Comparison of ENCODE assay signal across 10 mouse cellular contexts in the genomic region with DNA sequence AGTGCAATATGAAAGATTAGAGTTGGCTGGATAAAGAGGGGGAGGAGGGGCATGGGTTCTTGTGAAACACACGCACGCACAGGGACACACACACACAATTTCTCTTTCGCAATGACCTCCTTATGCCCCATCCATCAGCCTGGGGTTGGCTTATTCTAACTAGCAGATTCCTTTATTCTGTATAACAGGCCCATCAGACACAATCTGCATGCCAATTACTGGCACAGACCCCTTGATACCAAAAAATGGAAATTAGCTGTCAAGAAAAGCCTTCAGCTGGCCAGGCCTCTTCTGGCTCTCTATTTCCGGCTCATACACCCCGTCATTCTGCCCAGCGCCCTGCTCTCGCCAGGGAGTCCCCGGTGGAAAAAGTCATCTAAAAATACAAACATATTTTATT. TPM values are rescaled to one million over a fixed set of nuclear protein-coding genes. Genes with fewer than 3 reads are reported as not detected.
DNase-seq lines count a peak whose midpoint lies in the region; ATAC-seq and TF ChIP-seq lines count a peak whose summit lies in the region.
"Had no signal": no experiment of that assay in that cellular context is flagged by ENCODE, and none has a peak within 500 bp of the region (broad histone marks: within the 10 kb centered on the region; RNA-seq: fewer than 3 reads in every experiment).

No protein-coding gene starts in this region.

- peak overlapping the region; percentile 87 for H3K27ac ChIP-seq in forebrain, embryonic 13.5 days
- peak overlapping the region; percentile 92 for H3K27ac ChIP-seq in lung, embryonic 16.5 days (ENCODE audit: low read length)
- H3K27ac ChIP-seq in midbrain, embryonic 16.5 days (ENCODE audit: low read length) = peak overlapping the region; percentile 62
- H3K27ac ChIP-seq in thymus, adult 2 months (ENCODE audit: control insufficient read depth, insufficient read depth, low read length) = no peak overlapping the region

- TF ChIP-seq POLR2A in thymus, adult 2 months (IDR thresholded peaks at IDR 0.05; ENCODE audit: control insufficient read depth, extremely low read depth, insufficient read depth, low read length, poor library complexity) = no peak

- peak overlapping the region; percentile 37 for H3K4me2 ChIP-seq in forebrain, embryonic 13.5 days
- 0 out of 2 replicates have a peak overlapping the region, but pooled peaks have one; percentile 2 for H3K4me2 ChIP-seq in lung, embryonic 16.5 days (ENCODE audit: low read depth, low read length)
- peak overlapping the region; percentile 29; the same call in 1 of the 2 replicates for H3K4me2 ChIP-seq in midbrain, embryonic 16.5 days (ENCODE audit: low read length)

- H3K9ac ChIP-seq in forebrain, embryonic 13.5 days = no peak overlapping the region
- H3K9ac ChIP-seq in lung, embryonic 16.5 days (ENCODE audit: low read length) = no peak overlapping the region
- H3K9ac ChIP-seq in midbrain, embryonic 16.5 days (ENCODE audit: low read depth, low read length) = no peak overlapping the region

- no peaks in the 10 kb centered on the region for H3K9me3 ChIP-seq in forebrain, embryonic 13.5 days (replicated peaks)
- H3K9me3 ChIP-seq in lung, embryonic 16.5 days (ENCODE audit: control insufficient read depth, low read length) = no peaks in the 10 kb centered on the region
- H3K9me3 ChIP-seq in midbrain, embryonic 16.5 days (replicated peaks; ENCODE audit: control insufficient read depth, low read length, poor library complexity, severe bottlenecking) = no peaks in the 10 kb centered on the region

- peak; percentile 86 for ATAC-seq in forebrain, embryonic 13.5 days
- ATAC-seq in lung, embryonic 16.5 days (ENCODE audit: low read depth) = peak; percentile 88
- peak; percentile 86 for ATAC-seq in midbrain, embryonic 16.5 days

- H3K4me3 ChIP-seq in forebrain, embryonic 13.5 days = no peak overlapping the region
- no peak overlapping the region for H3K4me3 ChIP-seq in lung, embryonic 16.5 days (ENCODE audit: low read length)
- H3K4me3 ChIP-seq in midbrain, embryonic 16.5 days (ENCODE audit: low read depth, low read length) = no peak overlapping the region
- no peak overlapping the region for H3K4me3 ChIP-seq in thymus, adult 2 months (ENCODE audit: control insufficient read depth, insufficient read depth, low read length)

- DNase-seq in embryo, embryonic 11 days = peak; percentile 41
- DNase-seq in embryo, embryonic 10 days (ENCODE audit: low spot score) = no peak
- DNase-seq in ovary, adult 18-20 months (ENCODE audit: low spot score) = no peak
- no peak for DNase-seq in thymus, adult 2 months
- no peak for DNase-seq in spleen, postnatal 14 days (ENCODE audit: low spot score in 2 of 2)
- DNase-seq: cerebellum, adult 11 months; kidney, adult 2 months had no signal

- no peaks in the 10 kb centered on the region for H3K36me3 ChIP-seq in forebrain, embryonic 13.5 days (ENCODE audit: poor library complexity, severe bottlenecking)
- H3K36me3 ChIP-seq in lung, embryonic 16.5 days (ENCODE audit: control insufficient read depth, insufficient read depth, low read length) = no peaks in the 10 kb centered on the region
- H3K36me3 ChIP-seq in midbrain, embryonic 16.5 days (ENCODE audit: control insufficient read depth, insufficient read depth, low read length) = no peaks in the 10 kb centered on the region
- no peaks in the 10 kb centered on the region for H3K36me3 ChIP-seq in thymus, adult 2 months (ENCODE audit: control insufficient read depth, insufficient read depth, low read length)

- H3K4me1 ChIP-seq in forebrain, embryonic 13.5 days = peaks cover 17% of the 10 kb centered on the region
- H3K4me1 ChIP-seq in lung, embryonic 16.5 days (replicated peaks; ENCODE audit: control insufficient read depth, insufficient read depth, low read length) = peaks cover 12% of the 10 kb centered on the region; the same call in 1 of the 2 replicates
- peaks cover 6% of the 10 kb centered on the region; the same call in 1 of the 2 replicates for H3K4me1 ChIP-seq in midbrain, embryonic 16.5 days (ENCODE audit: control insufficient read depth, insufficient read depth, low read length)
- H3K4me1 ChIP-seq in thymus, adult 2 months (replicated peaks; ENCODE audit: control insufficient read depth, insufficient read depth, low read length) = peaks cover 2% of the 10 kb centered on the region; the same call in 1 of the 2 replicates

- 17% methylated on average over 8 of the region's 8 CpGs for WGBS in forebrain, embryonic 13.5 days
- 61% methylated on average over 8 of the region's 8 CpGs for whole genome bisulfite sequencing in lung, embryonic 16.5 days
- 12% methylated on average over 8 of the region's 8 CpGs for WGBS in midbrain, embryonic 16.5 days
- 94% methylated on average over 8 of the region's 8 CpGs for WGBS in thymus, adult 2 months

- H3K27me3 ChIP-seq in forebrain, embryonic 13.5 days = no peaks in the 10 kb centered on the region
- no peaks in the 10 kb centered on the region for H3K27me3 ChIP-seq in lung, embryonic 16.5 days (ENCODE audit: control insufficient read depth, insufficient read depth, low read depth, low read length)
- no peaks in the 10 kb centered on the region for H3K27me3 ChIP-seq in midbrain, embryonic 16.5 days (ENCODE audit: control insufficient read depth, insufficient read depth, low read depth, low read length)
- H3K27me3 ChIP-seq in thymus, adult 2 months (ENCODE audit: control insufficient read depth, insufficient read depth, low read length) = no peaks in the 10 kb centered on the region

- TF ChIP-seq CTCF in thymus, adult 2 months (IDR thresholded peaks at IDR 0.05; ENCODE audit: borderline replicate concordance, control insufficient read depth, extremely low read depth, insufficient read depth, low read length, poor library complexity) = no peak

RNA-seq across cellular contexts. Expression of a gene that starts 47.1 kb away (rescaled TPM):
- polyA plus RNA-seq in forebrain, embryonic 13.5 days (2015; fragmentation: Nextera tagmentation; extraction: Ambion mirVana) = 0.66 and 0.76 TPM in 2 replicates
- 1.5 TPM in 2 replicates for polyA plus RNA-seq in lung, embryonic 16.5 days (2015; fragmentation: Nextera tagmentation; extraction: Ambion mirVana)
- polyA plus RNA-seq in midbrain, embryonic 16.5 days (2015; fragmentation: Nextera tagmentation; extraction: Ambion mirVana) = 0.16 and 0.32 TPM in 2 replicates
- 8.0 and 8.3 TPM in 2 replicates for polyA plus RNA-seq in thymus, adult 2 months (2012; rRNA removed)
